Mouse (Mus musculus): Measurements from ENCODE around the gene Ythdf2.

DNA sequence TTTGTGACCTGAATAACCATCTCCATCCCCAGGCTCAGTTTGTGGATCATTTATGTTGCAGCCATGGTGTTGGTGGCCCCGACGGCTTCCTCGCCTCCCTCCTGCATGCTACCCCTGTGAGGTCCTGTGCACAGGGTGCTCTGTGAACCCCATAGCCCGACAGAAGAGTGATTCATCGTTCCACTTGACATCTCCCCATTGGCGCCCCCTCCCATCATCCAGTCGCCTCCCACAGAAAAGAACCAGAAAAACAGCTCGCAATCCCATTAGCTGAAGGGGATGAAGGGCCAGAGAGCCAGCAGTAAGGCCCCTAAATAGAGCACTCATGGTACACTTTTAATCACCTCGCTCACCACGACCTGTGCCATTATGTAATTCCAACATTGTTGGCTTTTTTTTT lies 35.6 kb downstream of the Ythdf2 start:
- no peak for TF ChIP-seq USF1 (IDR thresholded peaks at IDR 0.05; ENCODE audit: low read depth)
- TF ChIP-seq CTCF (IDR thresholded peaks at IDR 0.05; ENCODE audit: control insufficient read depth, insufficient read depth, insufficient read length) = no peak
- TF ChIP-seq MYOG (IDR thresholded peaks at IDR 0.05; ENCODE audit: control insufficient read depth, extremely low read depth, insufficient read length) = no peak
- no peak for TF ChIP-seq CEBPB (IDR thresholded peaks at IDR 0.05; ENCODE audit: low read depth)
- TF ChIP-seq MAX (IDR thresholded peaks at IDR 0.05) = no peak
- TF ChIP-seq MYOD1 (IDR thresholded peaks at IDR 0.05; ENCODE audit: control insufficient read depth, insufficient read length, low read depth) = no peak
- TF ChIP-seq FOSL1 (IDR thresholded peaks at IDR 0.05; ENCODE audit: insufficient read depth, low read length, poor library complexity, severe bottlenecking) = no peak

All from C2C12 (cell line).